9 mouse cellular contexts compared by ENCODE assay signal in the genomic region with DNA sequence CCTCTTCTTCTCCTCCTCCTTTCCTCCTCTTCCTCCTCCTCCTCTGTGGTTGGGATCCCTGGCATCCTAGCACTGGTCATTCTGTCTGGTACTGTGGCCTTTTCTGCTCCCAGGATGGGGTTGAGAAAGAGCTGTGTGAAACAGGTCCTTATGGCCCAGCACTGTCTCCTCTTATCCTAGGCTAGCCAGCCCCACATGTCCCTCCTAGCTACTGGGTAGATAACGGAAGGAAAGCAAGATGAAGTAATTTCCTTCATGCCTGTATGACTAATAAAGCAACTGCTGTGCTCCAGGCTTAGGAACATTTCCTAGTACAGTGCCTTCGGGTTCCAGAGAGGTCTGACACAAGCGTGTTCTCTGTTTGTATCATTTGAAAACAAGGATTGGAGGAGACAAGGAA.
DNase-seq lines count a peak whose midpoint lies in the region; ATAC-seq and TF ChIP-seq lines count a peak whose summit lies in the region.
"Had no signal": no experiment of that assay in that cellular context is flagged by ENCODE, and none has a peak within 500 bp of the region (broad histone marks: within the 10 kb centered on the region; RNA-seq: fewer than 3 reads in every experiment).

No protein-coding gene starts in this region.

- H3K4me2 ChIP-seq in heart, embryonic 13.5 days: peak overlapping the region; percentile 20; the same call in 1 of the 2 replicates
- H3K4me2 ChIP-seq in lung, embryonic 14.5 days: no peak overlapping the region

- DNase-seq in lung, adult 18-20 months: peak; percentile 33 to 61
- no peak for DNase-seq in lung, postnatal 14 days
- DNase-seq in lung, embryonic 14.5 days: peak; percentile 48
- DNase-seq in embryo, embryonic 10 days (ENCODE audit: low spot score): no peak
- no peak for DNase-seq in forebrain, embryonic 10.5 days (ENCODE audit: extremely low spot score, low spot score)
- DNase-seq in spleen, postnatal 36 days (ENCODE audit: low spot score in 2 of 2): no peak
- DNase-seq: cerebellum, postnatal 10 days had no signal

- H3K36me3 ChIP-seq in heart, embryonic 13.5 days: peaks cover 6% of the 10 kb centered on the region
- no peaks in the 10 kb centered on the region for H3K36me3 ChIP-seq in lung, embryonic 14.5 days (ENCODE audit: insufficient read depth)
- H3K36me3 ChIP-seq in forebrain, embryonic 10.5 days (replicated peaks): no peaks in the 10 kb centered on the region

- H3K27me3 ChIP-seq in heart, embryonic 13.5 days (replicated peaks): no peaks in the 10 kb centered on the region
- H3K27me3 ChIP-seq in lung, embryonic 14.5 days (ENCODE audit: insufficient read depth, low read length): no peaks in the 10 kb centered on the region
- H3K27me3 ChIP-seq in forebrain, embryonic 10.5 days (ENCODE audit: poor library complexity, severe bottlenecking): no peaks in the 10 kb centered on the region

- no peak for ATAC-seq in heart, embryonic 13.5 days (ENCODE audit: extremely low read depth, insufficient number of reproducible peaks, low FRiP score, low TSS enrichment)
- ATAC-seq in lung, embryonic 14.5 days (ENCODE audit: insufficient read depth): no peak
- ATAC-seq: forebrain, embryonic 14.5 days had no signal

- peaks cover 6% of the 10 kb centered on the region; the same call in 1 of the 2 replicates for H3K9me3 ChIP-seq in heart, embryonic 13.5 days
- no peaks in the 10 kb centered on the region for H3K9me3 ChIP-seq in lung, embryonic 14.5 days (ENCODE audit: low read depth, low read length)
- H3K9me3 ChIP-seq in forebrain, embryonic 10.5 days: no peaks in the 10 kb centered on the region

- no peak overlapping the region for H3K9ac ChIP-seq in heart, embryonic 13.5 days
- H3K9ac ChIP-seq in lung, embryonic 14.5 days: no peak overlapping the region

- peak overlapping the region; percentile 86 for H3K27ac ChIP-seq in heart, embryonic 13.5 days (replicated peaks)
- peak overlapping the region; percentile 40; the same call in 1 of the 2 replicates for H3K27ac ChIP-seq in lung, embryonic 14.5 days (ENCODE audit: low read depth)
- H3K27ac ChIP-seq in forebrain, embryonic 10.5 days: no peak overlapping the region

- H3K4me3 ChIP-seq in heart, embryonic 13.5 days: no peak overlapping the region
- H3K4me3 ChIP-seq in lung, embryonic 14.5 days (ENCODE audit: low read depth, low read length): no peak overlapping the region
- H3K4me3 ChIP-seq in forebrain, embryonic 10.5 days: no peak overlapping the region

- peaks cover 43% of the 10 kb centered on the region for H3K4me1 ChIP-seq in heart, embryonic 13.5 days
- H3K4me1 ChIP-seq in lung, embryonic 14.5 days (ENCODE audit: insufficient read depth): peaks cover 12% of the 10 kb centered on the region; the same call in 1 of the 2 replicates
- H3K4me1 ChIP-seq in forebrain, embryonic 10.5 days: peaks cover 11% of the 10 kb centered on the region

- no peak for TF ChIP-seq CTCF in lung, embryonic 14.5 days (IDR thresholded peaks at IDR 0.05; ENCODE audit: low read depth)

- WGBS in heart, embryonic 13.5 days: 40% methylated on average over 3 of the region's 3 CpGs
- 62% methylated on average over 3 of the region's 3 CpGs for WGBS in lung, embryonic 14.5 days
- 88% methylated on average over 3 of the region's 3 CpGs for WGBS in forebrain, embryonic 10.5 days

Comparison
In these comparisons a context has a peak if more than half of its experiments do, and no peak if none do; other contexts are left out.
1. DNase-seq: peak in lung, adult 18-20 months (2 of 2) and lung, embryonic 14.5 days (single experiment); none in lung, postnatal 14 days (single experiment), embryo, embryonic 10 days (single experiment), forebrain, embryonic 10.5 days (single experiment) and spleen, postnatal 36 days (0 of 2).